Mouse (Mus musculus): ENCODE measurements around the gene Slc7a1. TPM values are rescaled to one million over a fixed set of nuclear protein-coding genes. Genes with fewer than 3 reads are reported as not detected.

Slc7a1 gene
- 4.1 and 5.3 TPM in 2 replicates for polyA plus RNA-seq (2012; rRNA removed)

GRCm38 (mm10) chr5:148399660-148400443 is at the start of gene Slc7a1:
TSS of gene Slc7a1 (minus strand) at chr5:148399904.

Other genes starting within 250 kb of the Slc7a1 start
- 26.7 and 35.7 TPM in 2 replicates for gene Ubl3, start 152.9 kb upstream of the Slc7a1 start, polyA plus RNA-seq (2012; rRNA removed)

Data from stomach, adult 2 months (tissue).